In genomic region chr11:70513520-70513919, GRCm38 (mm10) we compare ENCODE assay signal across 15 mouse cellular contexts. TPM values are rescaled to one million over a fixed set of nuclear protein-coding genes. Genes with fewer than 3 reads are reported as not detected.
DNase-seq lines count a peak whose midpoint lies in the region; TF ChIP-seq lines count a peak whose summit lies in the region.
"Had no signal": no experiment of that assay in that cellular context is flagged by ENCODE, and none has a peak within 500 bp of the region (broad histone marks: within the 10 kb centered on the region; RNA-seq: fewer than 3 reads in every experiment).

No protein-coding gene starts in this region.

- no peak overlapping the region for H3K4me3 ChIP-seq in MEL (ENCODE audit: control insufficient read depth in 1 of 2, insufficient read depth in 1 of 2, low read depth in 2 of 2, low read length in 2 of 2)
- H3K4me3 ChIP-seq: stomach, embryonic 15.5 days had no signal

- peaks cover 0 to 27% of the 10 kb centered on the region in 2 experiments; a peak in 2 of 4 replicates for H3K36me3 ChIP-seq in MEL (ENCODE audit: control insufficient read depth in 1 of 2, insufficient read depth in 2 of 2, low read length in 2 of 2)
- H3K36me3 ChIP-seq: stomach, embryonic 15.5 days had no signal

- H3K9me3 ChIP-seq in MEL (replicated peaks; ENCODE audit: insufficient read depth, low read length): no peaks in the 10 kb centered on the region
- H3K9me3 ChIP-seq: stomach, embryonic 15.5 days had no signal

- TF ChIP-seq POLR2A in MEL (IDR thresholded peaks at IDR 0.05; ENCODE audit: control insufficient read depth in 1 of 2, insufficient read depth in 1 of 2, low read depth in 1 of 2, low read length in 2 of 2, poor library complexity in 1 of 2): no peak

- H3K79me2 ChIP-seq in MEL (ENCODE audit: control insufficient read depth, insufficient read depth, low read length, poor library complexity): no peaks in the 10 kb centered on the region

- TF ChIP-seq RAD21 in MEL (IDR thresholded peaks at IDR 0.05; ENCODE audit: low read depth, low read length): peak; percentile 34

- no peak for TF ChIP-seq EP300 in MEL (IDR thresholded peaks at IDR 0.05; ENCODE audit: low read depth in 1 of 2, low read length in 2 of 2)

- peak; percentile 37 for DNase-seq in kidney, postnatal 10 days
- no peak for DNase-seq in kidney, postnatal 14 days
- DNase-seq in MEL (ENCODE audit: low read depth, low spot score): peak; percentile 40
- peak; percentile 71 for DNase-seq in gastrocnemius, adult 18-20 months (ENCODE audit: low spot score)
- DNase-seq in heart, postnatal 4 days: peak; percentile 25
- DNase-seq in cerebellum, postnatal 25 days: no peak
- DNase-seq in liver: no peak
- DNase-seq: lung, postnatal 14 days; midbrain, embryonic 14.5 days had no signal

- no peak overlapping the region for H3K27ac ChIP-seq in MEL (ENCODE audit: control insufficient read depth, low read depth, low read length)
- H3K27ac ChIP-seq: stomach, embryonic 15.5 days had no signal

- no peaks in the 10 kb centered on the region for H3K27me3 ChIP-seq in MEL (ENCODE audit: control insufficient read depth in 1 of 2, insufficient read depth in 2 of 2, low read length in 2 of 2)
- H3K27me3 ChIP-seq: stomach, embryonic 15.5 days had no signal

- peak in 2 of 3 experiments; percentile 34 to 44; a peak in 3 of 6 replicates for TF ChIP-seq CTCF in MEL (IDR thresholded peaks at IDR 0.05 in 2 of 3, conservative IDR thresholded peaks at IDR 0.05 in 1 of 3; ENCODE audit: control insufficient read depth in 1 of 3, insufficient read depth in 1 of 3, low read depth in 2 of 3, low read length in 3 of 3, poor library complexity in 1 of 3, severe bottlenecking in 1 of 3)

- H3K4me1 ChIP-seq in MEL (ENCODE audit: control insufficient read depth in 1 of 2, insufficient read depth in 2 of 2, low read length in 2 of 2): peaks cover 15 to 27% of the 10 kb centered on the region in 2 experiments

- no peak overlapping the region; the same call in 1 of the 2 replicates for H3K9ac ChIP-seq in MEL (ENCODE audit: control insufficient read depth, low read depth, low read length, poor library complexity, severe bottlenecking)
- H3K9ac ChIP-seq: stomach, embryonic 15.5 days had no signal

TF ChIP-seq in MEL, 35 proteins besides CTCF, POLR2A, EP300 and RAD21:
- TF ChIP-seq ETS1 (IDR thresholded peaks at IDR 0.05; ENCODE audit: low read depth, low read length) (0 out of 2 replicates have a peak, but pooled peaks have one; percentile 8), CHD1 (IDR thresholded peaks at IDR 0.05; ENCODE audit: low read depth, low read length) (no peak), SMC3 (IDR thresholded peaks at IDR 0.05; ENCODE audit: low read depth, low read length) (peak; percentile 37)

RNA-seq across cellular contexts. Expression of gene Vmo1, which starts 0.9 kb away (rescaled TPM):
- total RNA-seq in MEL (2012; rRNA removed): not detected in 2 replicates
- not detected for polyA plus RNA-seq in MEL (2012; ENCODE audit: insufficient read depth in 1 of 2, insufficient read length in 2 of 2, low read depth in 1 of 2, low replicate concordance in 2 of 2, missing spikeins in 1 of 2)
- total RNA-seq in gastrocnemius, adult 18-20 months (2021): not detected
- under 1 TPM in 1 of 2 experiments, not detected in 1; 0.43 TPM for total RNA-seq in heart, postnatal 4 days (2021)
- total RNA-seq: ES-E14; left cerebral cortex, adult 18-20 months had no signal
- polyA plus RNA-seq: gonadal fat pad, adult 2 months; inflammation-experienced regulatory T-cells, adult 6 months; midbrain, embryonic 14.5 days; neural tube, embryonic 11.5 days; stomach, embryonic 15.5 days had no signal

RNA-seq across cellular contexts. Expression of gene Gltpd2, which starts 5.5 kb away (rescaled TPM):
- total RNA-seq in MEL (2012; rRNA removed): not detected in 2 replicates
- under 1 TPM in 1 of 2 experiments, not detected in 1; 0.06 TPM for polyA plus RNA-seq in MEL (2012; ENCODE audit: insufficient read depth in 1 of 2, insufficient read length in 2 of 2, low read depth in 1 of 2, low replicate concordance in 2 of 2, missing spikeins in 1 of 2)
- total RNA-seq in gastrocnemius, adult 18-20 months (2021): not detected
- total RNA-seq in heart, postnatal 4 days (2021): not detected
- total RNA-seq: left cerebral cortex, adult 18-20 months had no signal
- polyA plus RNA-seq: gonadal fat pad, adult 2 months; inflammation-experienced regulatory T-cells, adult 6 months; neural tube, embryonic 11.5 days had no signal

RNA-seq across cellular contexts. Expression of gene Tm4sf5, which starts 8.5 kb away (rescaled TPM):
- total RNA-seq in MEL (2012; rRNA removed): 0.27 TPM in 1 of 2 replicates, not detected in the other
- polyA plus RNA-seq in MEL (2012; ENCODE audit: insufficient read depth in 1 of 2, insufficient read length in 2 of 2, low read depth in 1 of 2, low replicate concordance in 2 of 2, missing spikeins in 1 of 2): under 1 TPM in 1 of 2 experiments, not detected in 1; 0.21 TPM
- not detected for total RNA-seq in gastrocnemius, adult 18-20 months (2021)
- 1 to 10 TPM; 1.7 to 2.5 TPM for total RNA-seq in heart, postnatal 4 days (2021)
- polyA plus RNA-seq: neural tube, embryonic 11.5 days had no signal

RNA-seq across cellular contexts. Expression of gene Psmb6, which starts 11.6 kb away (rescaled TPM):
- 602 and 671 TPM in 2 replicates for total RNA-seq in MEL (2012; rRNA removed)
- polyA plus RNA-seq in MEL (2012; ENCODE audit: insufficient read depth in 1 of 2, insufficient read length in 2 of 2, low read depth in 1 of 2, low replicate concordance in 2 of 2, missing spikeins in 1 of 2): 100 to 1,000 TPM in 1 of 2 experiments, not detected in 1; 462 TPM
- total RNA-seq in gastrocnemius, adult 18-20 months (2021): 100 to 1,000 TPM; 226 to 241 TPM
- 100 to 1,000 TPM; 296 TPM for total RNA-seq in heart, postnatal 4 days (2021)

RNA-seq across cellular contexts. Expression of gene Gm40193, which starts 19.2 kb away (rescaled TPM):
- total RNA-seq in MEL (2012; rRNA removed): not detected in 2 replicates
- polyA plus RNA-seq in MEL (2012; ENCODE audit: insufficient read depth in 1 of 2, insufficient read length in 2 of 2, low read depth in 1 of 2, low replicate concordance in 2 of 2, missing spikeins in 1 of 2): not detected
- total RNA-seq in gastrocnemius, adult 18-20 months (2021): not detected
- not detected for total RNA-seq in heart, postnatal 4 days (2021)
- total RNA-seq: ES-E14; left cerebral cortex, adult 18-20 months had no signal
- polyA plus RNA-seq: gonadal fat pad, adult 2 months; inflammation-experienced regulatory T-cells, adult 6 months; midbrain, embryonic 14.5 days; neural tube, embryonic 11.5 days; stomach, embryonic 15.5 days had no signal

Comparison
In these comparisons a context has a peak if more than half of its experiments do, and no peak if none do; other contexts are left out.
1. DNase-seq: peak in kidney, postnatal 10 days (single experiment), MEL (single experiment), gastrocnemius, adult 18-20 months (single experiment) and heart, postnatal 4 days (single experiment); none in kidney, postnatal 14 days (single experiment), cerebellum, postnatal 25 days (0 of 2) and liver (single experiment).